Mouse (Mus musculus) cerebellum, adult 11 months (tissue): ENCODE results near the gene Gm20850.
"Not testable (repeated sequence)": the region's sequence is repeated elsewhere in the genome, so short reads cannot be mapped to it uniquely, and the experiment has no call there.

ENCODE experiments used
- DNase-seq: peaks from one replicate; pipeline ENCODE4 v3.0.0; 2022

Gm20850 gene

DNA sequence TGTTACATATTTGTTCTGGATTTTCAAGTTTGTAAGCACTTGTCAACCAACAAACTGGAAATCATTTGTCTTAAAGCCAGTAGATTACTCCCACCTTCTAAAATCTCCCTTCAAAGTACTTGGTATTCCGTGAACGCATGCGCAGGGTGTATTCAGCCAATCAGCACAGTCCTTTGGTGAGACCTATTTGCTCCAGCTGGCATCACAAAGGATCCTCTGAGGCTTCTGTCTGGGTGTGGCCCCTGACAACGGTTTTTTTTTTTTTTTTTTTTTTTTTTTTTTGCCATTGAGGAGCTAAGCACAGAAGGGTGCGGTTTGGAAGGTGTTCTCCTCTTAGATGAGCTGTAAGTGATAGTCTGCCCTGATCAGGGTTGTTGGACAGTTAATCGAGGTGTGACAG is at the start of gene Gm20850:
Gm20850 (plus strand) TSS at position 301 of the 400 bp plus-strand sequence.
- DNase-seq = not testable (repeated sequence)
